Mouse (Mus musculus) left cerebral cortex, postnatal 4 days (tissue): ENCODE measurements around the gene Slc16a12. TPM values are rescaled to one million over a fixed set of nuclear protein-coding genes. Genes with fewer than 3 reads are reported as not detected.

ENCODE experiments used
- DNase-seq: peaks from one replicate; pipeline ENCODE4 v3.0.0-alpha.2; 2022
- intact Hi-C: fragments of 180-260 bp; cut with DNase I; formaldehyde crosslinking; loops from one replicate; pipeline ENCODE4 v1.15.1; 2025
- total RNA-seq, 2 experiments: library from RNA; stranded (reverse); gene quantifications; 2 replicates each; pipeline ENCODE4 v1.2.3; 2021

Gene Slc16a12
- total RNA-seq, 2 experiments from 2014 or later = 2.5 to 2.6 TPM

DNA sequence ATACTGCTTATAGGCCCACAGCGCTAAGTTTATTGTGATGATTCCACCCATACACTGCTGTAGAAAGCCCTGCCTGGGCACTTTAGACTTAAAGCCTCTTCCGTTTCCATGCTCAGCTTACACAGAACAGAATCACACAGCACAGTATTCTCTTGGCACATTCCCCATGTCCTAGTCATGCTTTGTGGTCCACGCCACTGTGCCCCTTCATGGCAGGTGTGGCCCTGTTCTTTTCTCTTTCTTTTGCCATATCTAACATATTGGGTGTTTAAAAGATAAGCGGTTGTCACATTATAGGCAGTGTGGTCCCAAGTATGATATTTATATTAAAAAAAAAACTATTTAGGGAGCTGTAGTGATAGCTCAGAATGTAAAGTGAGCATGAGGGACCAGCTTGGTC is 16.5 kb downstream of the Slc16a12 start:
- intact Hi-C loops = no loop called here
- no peak for DNase-seq

GRCm38 (mm10) chr19:34729505-34729904 is 17.6 kb downstream of the Slc16a12 start:
- intact Hi-C loops = no loop called here
- DNase-seq = no peak

GRCm38 (mm10) chr19:34726254-34726962 is 20.7 kb downstream of the Slc16a12 start:
- no peak for DNase-seq
- intact Hi-C loops = no loop called here

DNA sequence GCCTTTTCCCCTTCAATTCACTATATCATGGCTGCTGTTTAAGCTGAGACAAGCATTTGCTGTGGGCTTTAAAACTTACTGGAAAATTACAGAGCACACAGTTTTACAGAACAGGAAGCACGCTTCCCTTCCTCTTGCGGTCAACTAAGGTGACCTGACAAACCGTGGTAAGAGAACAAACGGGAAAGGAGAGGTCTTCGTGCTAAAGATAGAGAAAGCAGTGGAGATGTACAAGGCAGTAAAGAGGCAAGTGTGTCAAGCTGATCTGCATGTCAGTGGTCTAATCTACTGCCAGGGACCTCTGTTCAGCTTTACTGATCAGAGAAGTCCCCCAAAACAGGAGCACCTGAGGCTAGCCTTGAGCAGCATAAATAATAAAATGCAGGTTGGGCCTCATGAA is 21.7 kb downstream of the Slc16a12 start:
- intact Hi-C loops = no loop called here
- DNase-seq = no peak

GRCm38 (mm10) chr19:34724598-34724997 is 22.5 kb downstream of the Slc16a12 start:
- DNase-seq = no peak
- intact Hi-C loops = no loop called here

- no peak for DNase-seq
- intact Hi-C loops = no loop called here
Observed at GRCm38 (mm10) chr19:34722541-34722940, 24.5 kb downstream of the Slc16a12 start.

GRCm38 (mm10) chr19:34720130-34720529 is 27.0 kb downstream of the Slc16a12 start:
- intact Hi-C loops = no loop called here
- no peak for DNase-seq

- intact Hi-C loops = no loop called here
- no peak for DNase-seq
Observed at GRCm38 (mm10) chr19:34718963-34719362, 28.1 kb downstream of the Slc16a12 start.

DNA sequence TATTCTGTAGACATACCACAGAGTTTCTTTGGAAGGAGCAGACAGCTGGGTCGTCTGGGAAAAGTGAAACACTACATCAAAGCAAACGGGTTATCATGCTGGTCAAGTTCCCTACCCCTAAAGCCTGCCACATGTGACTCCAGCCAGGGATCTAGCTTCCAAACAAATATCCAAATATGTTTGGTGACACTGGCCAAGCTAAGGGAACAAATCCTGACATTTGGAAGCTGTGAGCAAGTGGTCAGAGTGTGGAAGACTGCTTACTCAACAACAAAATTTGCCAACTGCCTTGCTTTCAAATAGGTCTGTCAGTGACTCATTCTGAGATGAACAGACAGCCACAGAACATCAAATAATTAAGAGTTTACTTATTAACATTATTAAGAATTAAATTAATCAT is 28.6 kb downstream of the Slc16a12 start:
- intact Hi-C loops = no loop called here
- DNase-seq = no peak

DNA sequence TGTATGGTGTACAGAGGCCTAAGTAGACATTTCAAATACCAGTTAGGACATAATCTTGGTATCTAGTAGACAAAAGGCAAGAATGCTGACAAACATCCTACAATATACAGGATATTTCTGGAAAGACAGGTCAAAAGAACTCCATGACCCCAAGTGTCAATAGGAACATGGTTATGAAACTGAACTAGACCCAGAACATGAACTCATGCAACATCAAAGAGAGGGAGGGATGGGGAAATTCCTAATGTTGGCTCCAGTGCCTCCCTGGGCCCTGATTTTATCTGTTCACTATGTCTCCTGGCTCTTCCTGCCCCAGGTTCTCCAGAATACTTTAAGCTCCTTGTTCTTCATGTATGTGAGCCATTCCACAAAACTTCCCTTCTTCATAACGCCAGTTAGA is 31.2 kb downstream of the Slc16a12 start:
- no peak for DNase-seq
- intact Hi-C loops = no loop called here

DNA sequence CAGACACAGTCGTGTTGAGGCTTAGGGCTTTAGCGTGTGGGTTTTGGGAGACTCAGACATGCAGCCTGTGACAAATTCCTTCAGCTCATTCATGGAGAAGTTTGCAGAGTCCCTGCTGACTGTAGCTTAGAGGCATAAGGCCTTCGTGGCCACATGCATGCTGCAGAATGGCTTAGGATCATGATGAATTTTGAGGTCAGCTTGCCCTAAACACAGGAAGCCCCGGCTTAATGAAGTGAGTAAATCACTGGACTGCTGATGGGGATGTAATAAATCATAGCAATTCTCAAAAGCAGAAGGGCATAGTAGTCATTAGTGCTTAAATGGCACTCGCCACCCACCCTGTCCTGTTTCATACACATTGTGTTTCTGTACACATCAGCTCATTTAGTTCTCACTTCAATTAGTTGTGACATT is 32.8 kb downstream of the Slc16a12 start:
- intact Hi-C loops = no loop called here
- no peak for DNase-seq

GRCm38 (mm10) chr19:34712050-34712449 is 35.0 kb downstream of the Slc16a12 start:
- intact Hi-C loops = no loop called here
- no peak for DNase-seq

DNA sequence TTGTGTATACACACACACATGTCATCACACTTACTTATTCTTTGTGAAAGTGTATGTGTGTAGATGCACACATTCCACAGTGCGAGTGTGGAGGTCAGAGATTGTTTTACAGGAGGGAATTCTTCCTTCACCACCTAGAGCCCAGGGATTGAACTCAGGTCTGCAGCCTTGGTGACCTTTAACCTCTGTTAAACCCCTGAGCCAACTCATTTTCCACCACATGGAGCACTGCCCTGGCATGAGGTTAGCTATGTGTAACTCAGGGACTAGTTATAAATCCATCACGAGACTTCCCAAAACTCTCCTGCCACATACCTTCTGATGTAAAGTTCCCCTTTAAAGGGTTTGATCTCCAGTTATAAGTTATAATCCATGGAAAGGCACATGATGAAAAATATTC is 38.9 kb downstream of the Slc16a12 start:
- DNase-seq = no peak
- intact Hi-C loops = no loop called here

- no peak for DNase-seq
- intact Hi-C loops = no loop called here
Observed at GRCm38 (mm10) chr19:34707571-34707970, 39.5 kb downstream of the Slc16a12 start.

GRCm38 (mm10) chr19:34706261-34706660 is 40.8 kb downstream of the Slc16a12 start:
- no peak for DNase-seq
- intact Hi-C loops = no loop called here

- DNase-seq = no peak
- intact Hi-C loops = no loop called here
Observed at GRCm38 (mm10) chr19:34705141-34705540, 41.9 kb downstream of the Slc16a12 start.

DNA sequence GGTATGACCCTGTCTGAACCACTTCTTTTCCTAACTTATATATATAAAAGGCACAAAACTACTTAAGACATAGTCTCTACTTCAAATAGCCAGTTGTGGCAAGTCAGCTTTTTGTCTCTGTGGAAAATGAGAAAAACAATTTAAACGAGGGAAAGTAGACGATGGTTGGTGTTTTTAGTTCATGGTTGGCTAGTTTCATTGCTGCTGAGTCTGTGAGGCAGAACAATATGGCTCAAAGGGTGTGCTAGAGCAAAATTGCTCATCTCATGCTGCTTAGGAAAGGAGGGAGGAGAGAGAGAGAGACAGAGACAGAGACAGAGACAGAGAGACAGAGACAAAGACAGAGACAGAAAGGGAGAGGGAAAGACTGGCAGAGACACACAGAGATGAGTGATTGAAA is 47.8 kb downstream of the Slc16a12 start:
- DNase-seq = no peak
- intact Hi-C loops = no loop called here

DNA sequence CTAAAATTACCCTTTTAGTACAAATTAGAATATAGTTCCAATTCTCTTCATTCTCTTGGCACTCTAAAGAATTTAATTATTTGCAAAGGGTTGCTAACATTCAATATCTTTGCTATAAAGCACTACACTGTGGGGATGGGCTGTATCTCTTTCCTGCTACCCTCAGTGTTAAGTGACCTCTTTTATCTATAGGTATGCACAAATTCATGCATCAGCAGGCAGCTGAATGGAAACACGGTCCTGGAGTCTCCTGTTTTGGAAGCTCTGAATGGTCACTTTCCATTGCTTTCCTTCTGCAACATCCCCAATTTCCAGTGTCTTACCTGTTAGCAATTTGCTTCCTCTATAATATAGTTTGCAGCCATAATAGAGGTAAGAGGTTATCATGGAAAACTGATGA is 48.2 kb downstream of the Slc16a12 start:
- intact Hi-C loops = no loop called here
- no peak for DNase-seq

GRCm38 (mm10) chr19:34698432-34698831 is 48.7 kb downstream of the Slc16a12 start:
- intact Hi-C loops = no loop called here

DNA sequence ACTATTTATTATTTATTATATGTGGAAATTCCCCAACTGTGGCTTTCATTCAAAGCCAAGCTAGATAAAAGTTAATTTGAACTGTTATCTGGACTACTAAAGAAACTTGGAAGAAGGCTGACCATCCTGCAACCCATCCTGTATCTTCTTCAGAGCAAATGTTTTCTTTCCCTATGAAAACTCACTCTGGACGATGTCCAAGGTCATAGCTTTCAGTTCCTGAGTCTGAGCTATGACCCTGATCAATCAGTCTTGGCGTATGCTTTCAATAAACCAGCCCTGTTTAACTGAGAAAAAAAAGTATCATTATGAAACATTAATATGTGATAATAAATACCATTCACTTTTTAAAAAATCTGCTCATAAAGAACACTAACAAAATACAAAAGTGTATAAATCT is 49.6 kb downstream of the Slc16a12 start:
- intact Hi-C loops = no loop called here
- no peak for DNase-seq

More at GRCm38 (mm10) chr19:34698432-34698831, 48.7 kb downstream of the Slc16a12 start:
- no peak for DNase-seq

DNA sequence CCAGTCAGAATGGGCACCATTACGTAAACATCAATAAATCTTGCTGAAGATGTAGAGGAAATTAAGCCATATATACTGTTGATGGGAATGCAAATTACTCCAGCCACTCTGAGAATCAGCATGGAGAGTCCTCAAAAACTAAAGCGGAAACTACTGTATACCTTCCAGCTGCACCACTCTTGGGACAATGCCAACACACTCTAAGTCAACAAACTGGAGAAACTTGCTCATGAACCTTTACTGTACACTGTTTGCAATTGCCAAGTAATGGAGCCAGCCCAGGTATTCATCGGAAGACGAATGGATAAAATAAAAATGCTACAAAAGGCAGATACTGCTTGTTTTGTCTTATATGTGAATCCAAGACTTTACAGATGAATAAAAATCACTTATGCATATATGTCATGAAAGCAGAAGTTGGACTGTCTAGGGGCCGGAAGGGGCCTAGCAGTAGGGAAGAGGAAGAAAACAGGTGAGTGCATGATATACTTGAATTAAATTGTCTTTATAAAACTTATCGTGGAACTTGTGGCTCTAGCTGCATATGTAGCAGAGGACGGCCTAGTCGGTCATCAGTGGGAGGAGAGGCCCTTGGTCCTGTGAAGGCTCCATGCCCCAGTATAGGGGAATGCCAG is 50.6 kb downstream of the Slc16a12 start:
- DNase-seq = no peak
- intact Hi-C loops = no loop called here

DNA sequence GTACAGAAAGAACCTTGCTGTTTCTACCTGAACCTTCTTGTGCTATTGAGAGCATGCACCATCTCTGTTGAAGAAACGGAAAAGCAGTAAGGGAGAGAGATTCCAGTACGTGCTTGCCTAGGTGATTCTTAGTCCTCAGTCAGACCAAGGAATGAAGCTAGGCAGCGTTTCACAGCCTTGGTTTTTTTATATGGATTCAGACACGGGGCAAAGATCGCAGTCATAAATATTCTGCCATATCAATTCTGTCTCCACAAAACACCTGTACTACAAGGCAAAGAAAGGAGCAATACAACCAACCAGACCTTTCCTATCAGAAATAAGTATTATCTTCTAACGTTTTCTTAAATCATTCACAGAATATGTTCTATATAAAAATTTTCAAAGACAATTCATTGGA is 55.7 kb downstream of the Slc16a12 start:
- no peak for DNase-seq
- intact Hi-C loops = no loop called here

DNA sequence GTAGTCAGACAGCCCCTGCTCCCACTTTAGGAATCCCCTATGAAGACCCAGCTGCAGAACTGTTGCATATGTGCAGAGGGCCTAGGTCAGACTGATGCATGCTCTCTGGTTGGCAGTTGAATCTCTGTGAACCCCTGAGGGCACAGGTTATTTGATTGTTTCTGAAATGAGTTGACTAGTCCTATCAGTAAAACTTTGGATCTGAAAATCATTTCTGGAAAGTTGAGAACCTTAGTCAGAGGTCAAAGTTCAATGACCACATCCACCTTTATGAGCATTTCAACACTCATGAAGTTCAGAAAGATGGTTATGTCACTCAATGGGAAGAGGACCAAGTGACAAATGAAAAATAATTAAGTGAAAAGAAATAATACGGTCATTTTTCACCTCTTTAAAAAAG is 61.6 kb downstream of the Slc16a12 start:
- intact Hi-C loops = no loop called here

More for the DNA sequence above, 61.6 kb downstream of the Slc16a12 start:
- DNase-seq = no peak
